ENCODE assay signal across 9 mouse cellular contexts in genomic region chr8:120632969-120633664, GRCm38 (mm10). TPM values are rescaled to one million over a fixed set of nuclear protein-coding genes. Genes with fewer than 3 reads are reported as not detected.
DNase-seq lines count a peak whose midpoint lies in the region; ATAC-seq and TF ChIP-seq lines count a peak whose summit lies in the region.
"Had no signal": no experiment of that assay in that cellular context is flagged by ENCODE, and none has a peak within 500 bp of the region (broad histone marks: within the 10 kb centered on the region; RNA-seq: fewer than 3 reads in every experiment).

No protein-coding gene starts in this region.

- H3K4me1 ChIP-seq in heart, embryonic 16.5 days (ENCODE audit: control insufficient read depth, insufficient read depth, low read length): peaks cover 6% of the 10 kb centered on the region
- no peaks in the 10 kb centered on the region for H3K4me1 ChIP-seq in cortical plate, adult 2 months (ENCODE audit: control insufficient read depth, insufficient read depth, low read length)
- H3K4me1 ChIP-seq in hindbrain, embryonic 15.5 days (replicated peaks): peaks cover 18% of the 10 kb centered on the region
- H3K4me1 ChIP-seq in midbrain, embryonic 14.5 days (ENCODE audit: control insufficient read depth, insufficient read depth, low read length): 0 out of 2 replicates have a peak, but pooled peaks cover 10% of the 10 kb centered on the region

- no peak for DNase-seq in heart, postnatal 14 days
- peak; percentile 32 for DNase-seq in midbrain, embryonic 14.5 days
- no peak for DNase-seq in urinary bladder, adult 18-20 months (ENCODE audit: low spot score in 2 of 2)
- DNase-seq: cerebellum, adult 11 months had no signal

- WGBS in heart, embryonic 16.5 days: 43% methylated on average over 17 of the region's 17 CpGs
- 22% methylated on average over 17 of the region's 17 CpGs for WGBS in hindbrain, embryonic 15.5 days
- WGBS in midbrain, embryonic 14.5 days: 13% methylated on average over 17 of the region's 17 CpGs

- H3K27me3 ChIP-seq in heart, embryonic 16.5 days (ENCODE audit: control insufficient read depth, insufficient read depth, low read length): no peaks in the 10 kb centered on the region
- 0 out of 2 replicates have a peak, but pooled peaks cover 4% of the 10 kb centered on the region for H3K27me3 ChIP-seq in hindbrain, embryonic 15.5 days
- 0 out of 2 replicates have a peak, but pooled peaks cover 6% of the 10 kb centered on the region for H3K27me3 ChIP-seq in midbrain, embryonic 14.5 days (ENCODE audit: control insufficient read depth, insufficient read depth, low read length)

- H3K9me3 ChIP-seq in heart, embryonic 16.5 days (replicated peaks; ENCODE audit: control insufficient read depth, low read length): 0 out of 2 replicates have a peak, but pooled peaks cover 4% of the 10 kb centered on the region
- H3K9me3 ChIP-seq in hindbrain, embryonic 15.5 days: no peaks in the 10 kb centered on the region
- H3K9me3 ChIP-seq in midbrain, embryonic 14.5 days (ENCODE audit: control insufficient read depth, low read length): no peaks in the 10 kb centered on the region

- no peak overlapping the region for H3K27ac ChIP-seq in heart, embryonic 16.5 days (ENCODE audit: low read length)
- no peak overlapping the region for H3K27ac ChIP-seq in cortical plate, adult 2 months (ENCODE audit: insufficient read depth, low read length)
- H3K27ac ChIP-seq in hindbrain, embryonic 15.5 days (replicated peaks): no peak overlapping the region
- no peak overlapping the region; the same call in 1 of the 2 replicates for H3K27ac ChIP-seq in midbrain, embryonic 14.5 days (replicated peaks; ENCODE audit: low read depth, low read length)

- peak overlapping the region; percentile 62; the same call in 1 of the 2 replicates for H3K4me3 ChIP-seq in heart, embryonic 16.5 days (ENCODE audit: low read length)
- peak overlapping the region; percentile 45; the same call in 1 of the 2 replicates for H3K4me3 ChIP-seq in cortical plate, adult 2 months (ENCODE audit: insufficient read depth, low read length)
- peak overlapping the region; percentile 72 for H3K4me3 ChIP-seq in hindbrain, embryonic 15.5 days
- peak overlapping the region; percentile 60; the same call in 1 of the 2 replicates for H3K4me3 ChIP-seq in midbrain, embryonic 14.5 days (replicated peaks; ENCODE audit: low read depth, low read length)

- intact Hi-C loops in heart, postnatal 14 days (cut with DNase I): no loop called here

- ATAC-seq in heart, embryonic 16.5 days (replicated peaks; ENCODE audit: extremely low read depth, insufficient read depth, low FRiP score): no peak
- ATAC-seq in hindbrain, embryonic 15.5 days (ENCODE audit: low FRiP score, low read depth): no peak
- no peak for ATAC-seq in midbrain, embryonic 14.5 days (ENCODE audit: low FRiP score, low TSS enrichment)
- no peak for ATAC-seq in activated CD4-positive, CD25-positive, alpha-beta regulatory T cell, adult 4 months
- ATAC-seq in megakaryocyte progenitor cell, adult 5-6 weeks (replicated peaks; ENCODE audit: poor library complexity): no peak

- TF ChIP-seq CTCF in cortical plate, adult 2 months (IDR thresholded peaks at IDR 0.05; ENCODE audit: extremely low read depth, insufficient read depth, low read length): no peak

- H3K4me2 ChIP-seq in heart, embryonic 16.5 days (ENCODE audit: low read depth, low read length): peak overlapping the region; percentile 96
- H3K4me2 ChIP-seq in hindbrain, embryonic 15.5 days: peak overlapping the region; percentile 98
- H3K4me2 ChIP-seq in midbrain, embryonic 14.5 days (ENCODE audit: low read length): peak overlapping the region; percentile 96

- TF ChIP-seq POLR2A in cortical plate, adult 2 months (IDR thresholded peaks at IDR 0.05; ENCODE audit: extremely low read depth, insufficient read depth, low read length): no peak

- H3K9ac ChIP-seq in heart, embryonic 16.5 days (ENCODE audit: low read length): no peak overlapping the region; the same call in 1 of the 2 replicates
- H3K9ac ChIP-seq in hindbrain, embryonic 15.5 days: peak overlapping the region; percentile 61
- no peak overlapping the region for H3K9ac ChIP-seq in midbrain, embryonic 14.5 days (replicated peaks; ENCODE audit: low read length)

- H3K36me3 ChIP-seq in heart, embryonic 16.5 days (ENCODE audit: control insufficient read depth, insufficient read depth): no peaks in the 10 kb centered on the region
- H3K36me3 ChIP-seq in hindbrain, embryonic 15.5 days: no peaks in the 10 kb centered on the region
- no peaks in the 10 kb centered on the region for H3K36me3 ChIP-seq in midbrain, embryonic 14.5 days (ENCODE audit: control insufficient read depth, insufficient read depth, low read length)

RNA-seq across cellular contexts. Expression of gene 1190005I06Rik, which starts 14.3 kb away (rescaled TPM):
- polyA plus RNA-seq in heart, embryonic 16.5 days (2015; fragmentation: Nextera tagmentation; extraction: Ambion mirVana): 4.7 and 5.6 TPM in 2 replicates
- 1 to 10 TPM; 3.7 to 4.0 TPM for total RNA-seq in heart, postnatal 14 days (2021)
- polyA plus RNA-seq in cortical plate, adult 2 months (2012; rRNA removed): 10.8 and 11.0 TPM in 2 replicates
- polyA plus RNA-seq in hindbrain, embryonic 15.5 days (2015; fragmentation: Nextera tagmentation; extraction: Ambion mirVana): 15.8 and 17.3 TPM in 2 replicates
- 11.8 and 12.8 TPM in 2 replicates for polyA plus RNA-seq in midbrain, embryonic 14.5 days (2014; fragmentation: Nextera tagmentation; extraction: Ambion mirVana)
- not detected for polyA plus RNA-seq in activated CD4-positive, CD25-positive, alpha-beta regulatory T cell, adult 4 months (2017; shearing (Covaris generic))
- total RNA-seq in megakaryocyte progenitor cell, adult 5-6 weeks (2015): 0.78 and 1.1 TPM in 2 replicates
- total RNA-seq in megakaryocyte progenitor cell, adult 5-6 weeks (2017): not detected in 2 replicates

RNA-seq across cellular contexts. Expression of gene Gm27021, which starts 34.8 kb away (rescaled TPM):
- 0.55 TPM in 1 of 2 replicates, not detected in the other for polyA plus RNA-seq in heart, embryonic 16.5 days (2015; fragmentation: Nextera tagmentation; extraction: Ambion mirVana)
- total RNA-seq in heart, postnatal 14 days (2021): not detected
- polyA plus RNA-seq in cortical plate, adult 2 months (2012; rRNA removed): 1.5 and 1.9 TPM in 2 replicates
- polyA plus RNA-seq in hindbrain, embryonic 15.5 days (2015; fragmentation: Nextera tagmentation; extraction: Ambion mirVana): 3.7 and 5.9 TPM in 2 replicates
- 4.9 and 5.1 TPM in 2 replicates for polyA plus RNA-seq in midbrain, embryonic 14.5 days (2014; fragmentation: Nextera tagmentation; extraction: Ambion mirVana)
- not detected for polyA plus RNA-seq in activated CD4-positive, CD25-positive, alpha-beta regulatory T cell, adult 4 months (2017; shearing (Covaris generic))
- not detected in 2 replicates for total RNA-seq in megakaryocyte progenitor cell, adult 5-6 weeks (2015)
- not detected in 2 replicates for total RNA-seq in megakaryocyte progenitor cell, adult 5-6 weeks (2017)

RNA-seq across cellular contexts. Expression of gene Cox4i1, which starts 34.9 kb away (rescaled TPM):
- 2,414 and 2,430 TPM in 2 replicates for polyA plus RNA-seq in heart, embryonic 16.5 days (2015; fragmentation: Nextera tagmentation; extraction: Ambion mirVana)
- total RNA-seq in heart, postnatal 14 days (2021): 1,000 to 10,000 TPM; 4,230 to 4,270 TPM
- polyA plus RNA-seq in cortical plate, adult 2 months (2012; rRNA removed): 2,189 and 2,300 TPM in 2 replicates
- polyA plus RNA-seq in hindbrain, embryonic 15.5 days (2015; fragmentation: Nextera tagmentation; extraction: Ambion mirVana): 1,171 and 1,185 TPM in 2 replicates
- 1,016 and 1,147 TPM in 2 replicates for polyA plus RNA-seq in midbrain, embryonic 14.5 days (2014; fragmentation: Nextera tagmentation; extraction: Ambion mirVana)
- 1,000 to 10,000 TPM; 1,217 to 1,292 TPM for polyA plus RNA-seq in activated CD4-positive, CD25-positive, alpha-beta regulatory T cell, adult 4 months (2017; shearing (Covaris generic))
- total RNA-seq in megakaryocyte progenitor cell, adult 5-6 weeks (2015): 731 and 787 TPM in 2 replicates
- total RNA-seq in megakaryocyte progenitor cell, adult 5-6 weeks (2017): 392 and 475 TPM in 2 replicates

RNA-seq across cellular contexts. Expression of gene Emc8, which starts 35.3 kb away (rescaled TPM):
- polyA plus RNA-seq in heart, embryonic 16.5 days (2015; fragmentation: Nextera tagmentation; extraction: Ambion mirVana): 164 and 168 TPM in 2 replicates
- 10 to 100 TPM; 47.7 to 58.4 TPM for total RNA-seq in heart, postnatal 14 days (2021)
- 51.2 and 52.1 TPM in 2 replicates for polyA plus RNA-seq in cortical plate, adult 2 months (2012; rRNA removed)
- 114 and 124 TPM in 2 replicates for polyA plus RNA-seq in hindbrain, embryonic 15.5 days (2015; fragmentation: Nextera tagmentation; extraction: Ambion mirVana)
- 108 and 142 TPM in 2 replicates for polyA plus RNA-seq in midbrain, embryonic 14.5 days (2014; fragmentation: Nextera tagmentation; extraction: Ambion mirVana)
- polyA plus RNA-seq in activated CD4-positive, CD25-positive, alpha-beta regulatory T cell, adult 4 months (2017; shearing (Covaris generic)): 10 to 100 TPM; 60.2 to 68.0 TPM
- 63.9 and 66.1 TPM in 2 replicates for total RNA-seq in megakaryocyte progenitor cell, adult 5-6 weeks (2015)
- total RNA-seq in megakaryocyte progenitor cell, adult 5-6 weeks (2017): 56.3 and 61.1 TPM in 2 replicates

RNA-seq across cellular contexts. Expression of gene Gins2, which starts 44.0 kb away (rescaled TPM):
- 51.0 and 51.1 TPM in 2 replicates for polyA plus RNA-seq in heart, embryonic 16.5 days (2015; fragmentation: Nextera tagmentation; extraction: Ambion mirVana)
- total RNA-seq in heart, postnatal 14 days (2021): 1 to 10 TPM; 3.2 to 6.4 TPM
- 2.2 and 2.4 TPM in 2 replicates for polyA plus RNA-seq in cortical plate, adult 2 months (2012; rRNA removed)
- 19.0 and 24.9 TPM in 2 replicates for polyA plus RNA-seq in hindbrain, embryonic 15.5 days (2015; fragmentation: Nextera tagmentation; extraction: Ambion mirVana)
- 15.5 and 23.7 TPM in 2 replicates for polyA plus RNA-seq in midbrain, embryonic 14.5 days (2014; fragmentation: Nextera tagmentation; extraction: Ambion mirVana)
- 10 to 100 TPM; 19.3 to 30.4 TPM for polyA plus RNA-seq in activated CD4-positive, CD25-positive, alpha-beta regulatory T cell, adult 4 months (2017; shearing (Covaris generic))
- total RNA-seq in megakaryocyte progenitor cell, adult 5-6 weeks (2015): 65.9 and 67.1 TPM in 2 replicates
- total RNA-seq in megakaryocyte progenitor cell, adult 5-6 weeks (2017): 28.1 and 47.1 TPM in 2 replicates
